Mouse (Mus musculus) bone marrow, adult 2 months (tissue): ENCODE data around the gene Nfix.

Experiments
- CTCF ChIP-seq: fragments of 200-500 bp; IDR thresholded peaks from 2 replicates; pipeline ENCODE4 v1.5.1; 2011; ENCODE audit warnings: low read length, control low read depth; ENCODE audit not compliant: control insufficient read depth, insufficient read depth
- POLR2A ChIP-seq: fragments of 200-500 bp; IDR thresholded peaks from 2 replicates; pipeline ENCODE4 v1.6.1; 2011; ENCODE audit warnings: low read depth, mild to moderate bottlenecking, control low read depth, low read length, borderline replicate concordance; ENCODE audit not compliant: control insufficient read depth

GRCm38 (mm10) chr8:84709931-84710330, 90.2 kb downstream of the Nfix start:
- TF ChIP-seq CTCF (no peak), POLR2A (no peak)
